Mouse (Mus musculus) heart, embryonic 10.5 days (tissue): Measurements from ENCODE around the gene Usp36. TPM values are rescaled to one million over a fixed set of nuclear protein-coding genes. Genes with fewer than 3 reads are reported as not detected.
A peak's percentile ranks its signal among the peaks of the same experiment; 100 is the strongest.

Source experiments
- DNase-seq: peaks from one replicate; pipeline ENCODE4 v3.0.0-alpha.2; 2017; ENCODE audit warnings: low spot score
- H3K27ac ChIP-seq: fragments of 300-500 bp; sonication (generic); 2 replicates; pipeline ENCODE4 v1.5.1; 2016; ENCODE audit warnings: mild to moderate bottlenecking
- H3K27me3 ChIP-seq: fragments of 300-500 bp; sonication (generic); 2 replicates; pipeline ENCODE4 v1.6.1; 2016; ENCODE audit warnings: mild to moderate bottlenecking; ENCODE audit not compliant: poor library complexity, insufficient read depth, severe bottlenecking
- H3K36me3 ChIP-seq: fragments of 300-500 bp; sonication (generic); 2 replicates; pipeline ENCODE4 v1.6.1; 2016; ENCODE audit warnings: mild to moderate bottlenecking, moderate library complexity
- H3K4me1 ChIP-seq: fragments of 300-500 bp; sonication (generic); 2 replicates; pipeline ENCODE4 v1.6.1; 2016; ENCODE audit warnings: mild to moderate bottlenecking
- H3K4me3 ChIP-seq: fragments of 300-500 bp; sonication (generic); 2 replicates; pipeline ENCODE4 v1.5.1; 2016; ENCODE audit warnings: mild to moderate bottlenecking, moderate library complexity
- H3K9me3 ChIP-seq: fragments of 300-500 bp; sonication (generic); 2 replicates; pipeline ENCODE4 v1.6.1; 2016; ENCODE audit warnings: mild to moderate bottlenecking, moderate library complexity
- WGBS: fragments of 180-500 bp; shearing (Covaris S2); methylation state at CpG from one replicate; pipeline ENCODE4 v1.1.7; 2016; 5-methylcytosine and 5-hydroxymethylcytosine counted together
- polyA plus RNA-seq: library from polyadenylated mRNA; unstranded; fragments of >200 nt; fragmentation: Nextera tagmentation; extraction: Ambion mirVana; gene quantifications from 2 replicates; pipeline ENCODE4 v1.2.1, GENCODE M21; 2016

The Usp36 gene
- 19.5 and 22.4 TPM in 2 replicates for polyA plus RNA-seq

DNA sequence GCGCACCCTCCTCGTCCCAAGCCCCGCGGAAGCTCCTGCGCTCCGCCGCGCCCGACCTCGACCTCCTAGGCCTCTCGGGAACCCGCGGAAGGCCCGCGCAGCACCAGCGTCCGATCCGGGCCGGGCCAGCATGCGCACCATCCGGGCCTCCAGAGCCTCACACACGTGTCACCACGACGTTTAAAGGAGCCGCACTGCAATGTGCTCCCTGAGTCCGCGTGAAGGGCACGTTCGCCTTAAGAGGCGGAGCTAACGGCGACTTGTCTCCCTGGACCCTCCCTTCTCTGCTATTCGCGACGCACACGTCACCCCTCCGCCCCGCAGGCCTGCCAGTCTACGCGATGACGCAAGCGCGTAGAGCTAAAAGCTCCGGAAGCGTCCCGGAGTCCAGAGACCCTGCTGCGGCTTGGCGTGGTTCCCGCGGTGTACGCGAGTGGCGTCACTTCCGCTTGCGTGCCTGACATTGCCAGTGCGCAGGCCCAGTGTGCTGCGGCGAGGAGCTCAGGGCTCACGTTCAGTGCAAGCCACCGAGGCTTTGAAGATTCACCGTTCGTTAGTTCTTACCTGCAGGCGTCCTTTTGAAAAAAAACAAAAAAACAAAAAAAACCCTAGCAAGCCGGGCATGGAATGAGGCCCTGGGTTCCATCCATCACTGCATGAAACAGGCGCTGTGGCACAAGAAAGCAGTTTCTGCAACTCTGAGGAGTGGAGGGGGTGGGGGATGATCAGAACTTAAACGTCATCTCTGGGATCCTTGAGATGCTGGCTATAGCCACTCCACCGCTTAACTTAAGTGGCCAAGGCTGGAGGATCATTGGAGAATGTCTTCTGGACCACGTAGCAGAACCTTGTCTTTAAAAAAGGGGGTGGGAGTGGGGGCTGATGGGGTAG lies at the start of gene Usp36:
Gene Usp36, minus strand, starts transcription at position 246 of the 891 bp plus-strand sequence.
- WGBS = under 1% methylated on average over 68 of the region's 68 CpGs
- peak within 1 kb of the TSS; percentile 77 for H3K4me3 ChIP-seq

DNA sequence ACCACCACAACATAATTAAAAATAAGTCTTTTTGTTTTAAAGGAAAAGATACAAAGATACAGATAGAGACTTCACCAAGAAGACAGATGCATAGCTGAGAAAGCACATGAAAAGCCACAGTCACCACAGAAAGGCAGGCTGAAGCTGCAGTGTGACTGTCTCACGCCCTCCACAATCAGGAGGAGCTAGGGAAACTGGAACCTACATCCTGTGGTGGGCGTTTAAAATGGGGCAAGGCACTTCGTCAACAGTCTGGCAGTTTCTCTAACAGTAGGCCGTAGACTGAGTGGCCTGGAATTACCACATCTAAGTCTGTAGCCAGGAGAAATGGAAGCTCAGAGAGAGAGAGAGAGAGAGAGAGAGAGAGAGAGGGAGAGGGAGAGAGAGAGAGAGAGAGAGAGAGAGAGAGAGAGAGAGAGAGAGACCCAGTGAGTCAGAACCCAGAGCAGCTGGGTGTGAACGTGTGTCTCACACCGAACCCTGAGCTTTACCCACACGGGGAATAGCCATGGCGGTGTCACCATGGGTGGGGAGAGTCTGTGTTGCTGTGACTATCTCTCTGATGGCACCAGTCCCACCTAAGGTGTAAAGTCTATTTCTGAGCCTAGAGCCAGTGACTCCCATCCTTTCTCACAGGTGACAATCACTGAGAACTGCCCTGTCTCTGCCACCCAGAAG lies 47.6 kb upstream of the Usp36 start:
- peaks cover 16% of the 10 kb centered on the region for H3K36me3 ChIP-seq
- DNase-seq = no peak
- peaks cover 24% of the 10 kb centered on the region for H3K4me1 ChIP-seq
- 65% methylated on average over 8 of the region's 8 CpGs for WGBS
- no peaks in the 10 kb centered on the region for H3K9me3 ChIP-seq
- H3K27me3 ChIP-seq = no peaks in the 10 kb centered on the region
- H3K4me3 ChIP-seq = no peak overlapping the region
- no peak overlapping the region for H3K27ac ChIP-seq

More for the DNA sequence above, at the start of gene Usp36:
- Histone ChIP-seq H3K4me1 (peaks cover 19% of the 10 kb centered on the region), H3K9me3 (no peaks in the 10 kb centered on the region), H3K27me3 (no peaks in the 10 kb centered on the region), H3K36me3 (peaks cover 26% of the 10 kb centered on the region), H3K27ac (peak within 1 kb of the TSS; percentile 90)
- DNase-seq = peak; percentile 100

- Histone ChIP-seq H3K4me3 (no peak overlapping the region), H3K36me3 (peaks cover 40% of the 10 kb centered on the region), H3K9me3 (no peaks in the 10 kb centered on the region), H3K27me3 (no peaks in the 10 kb centered on the region), H3K27ac (no peak overlapping the region), H3K4me1 (no peaks in the 10 kb centered on the region)
- 87% methylated on average over 17 of the region's 17 CpGs for WGBS
- DNase-seq = no peak
Measured at GRCm38 (mm10) chr11:118333431-118333830, 43.4 kb upstream of the Usp36 start.

- no peak for DNase-seq
- WGBS = 87% methylated on average over 11 of the region's 11 CpGs
- H3K27me3 ChIP-seq = no peaks in the 10 kb centered on the region
- peaks cover 43% of the 10 kb centered on the region for H3K36me3 ChIP-seq
- H3K4me3 ChIP-seq = no peak overlapping the region
- H3K27ac ChIP-seq = no peak overlapping the region
- no peaks in the 10 kb centered on the region for H3K9me3 ChIP-seq
- H3K4me1 ChIP-seq = peaks cover 8% of the 10 kb centered on the region
Measured at GRCm38 (mm10) chr11:118332376-118332775, 42.3 kb upstream of the Usp36 start.

- H3K27ac ChIP-seq = no peak overlapping the region
- no peak for DNase-seq
- no peak overlapping the region for H3K4me3 ChIP-seq
- H3K9me3 ChIP-seq = no peaks in the 10 kb centered on the region
- H3K36me3 ChIP-seq = peaks cover 46% of the 10 kb centered on the region
- peaks cover 21% of the 10 kb centered on the region for H3K4me1 ChIP-seq
- no peaks in the 10 kb centered on the region for H3K27me3 ChIP-seq
- 91% methylated on average over 16 of the region's 16 CpGs for WGBS
Measured at GRCm38 (mm10) chr11:118330777-118331176, 40.7 kb upstream of the Usp36 start.

- 93% methylated on average over 14 of the region's 14 CpGs for WGBS
Measured at GRCm38 (mm10) chr11:118330361-118330760, 40.3 kb upstream of the Usp36 start.

GRCm38 (mm10) chr11:118328947-118329346 lies 38.9 kb upstream of the Usp36 start:
- Histone ChIP-seq H3K27ac (no peak overlapping the region), H3K4me3 (no peak overlapping the region), H3K36me3 (peaks cover 46% of the 10 kb centered on the region), H3K27me3 (no peaks in the 10 kb centered on the region), H3K4me1 (peaks cover 32% of the 10 kb centered on the region), H3K9me3 (no peaks in the 10 kb centered on the region)
- no peak for DNase-seq
- WGBS = 92% methylated on average over 5 of the region's 5 CpGs

More at GRCm38 (mm10) chr11:118330361-118330760, 40.3 kb upstream of the Usp36 start:
- Histone ChIP-seq H3K27ac (no peak overlapping the region), H3K27me3 (no peaks in the 10 kb centered on the region), H3K4me3 (no peak overlapping the region), H3K9me3 (no peaks in the 10 kb centered on the region), H3K4me1 (peaks cover 21% of the 10 kb centered on the region), H3K36me3 (peaks cover 46% of the 10 kb centered on the region)
- no peak for DNase-seq

- Histone ChIP-seq H3K4me3 (no peak overlapping the region), H3K27me3 (no peaks in the 10 kb centered on the region), H3K4me1 (peaks cover 35% of the 10 kb centered on the region), H3K9me3 (no peaks in the 10 kb centered on the region), H3K36me3 (peaks cover 43% of the 10 kb centered on the region), H3K27ac (no peak overlapping the region)
- WGBS = 87% methylated on average over 6 of the region's 6 CpGs
- DNase-seq = no peak
Measured at GRCm38 (mm10) chr11:118328511-118328910, 38.5 kb upstream of the Usp36 start.

GRCm38 (mm10) chr11:118326991-118327971 lies 37.2 kb upstream of the Usp36 start:
- Histone ChIP-seq H3K36me3 (peaks cover 32% of the 10 kb centered on the region), H3K4me1 (peaks cover 40% of the 10 kb centered on the region), H3K27ac (peak overlapping the region; percentile 59), H3K9me3 (no peaks in the 10 kb centered on the region), H3K4me3 (0 out of 2 replicates have a peak overlapping the region, but pooled peaks have one; percentile 9), H3K27me3 (no peaks in the 10 kb centered on the region)
- WGBS = 75% methylated on average over 24 of the region's 24 CpGs
- no peak for DNase-seq

GRCm38 (mm10) chr11:118326491-118326890 lies 36.4 kb upstream of the Usp36 start:
- H3K4me1 ChIP-seq = peaks cover 42% of the 10 kb centered on the region
- H3K27me3 ChIP-seq = no peaks in the 10 kb centered on the region
- no peak overlapping the region; the same call in 1 of the 2 replicates for H3K27ac ChIP-seq
- 80% methylated on average over 4 of the region's 4 CpGs for WGBS
- no peak overlapping the region for H3K4me3 ChIP-seq
- DNase-seq = no peak
- H3K9me3 ChIP-seq = no peaks in the 10 kb centered on the region
- peaks cover 24% of the 10 kb centered on the region for H3K36me3 ChIP-seq

GRCm38 (mm10) chr11:118324541-118324940 lies 34.5 kb upstream of the Usp36 start:
- peaks cover 15% of the 10 kb centered on the region for H3K36me3 ChIP-seq
- peaks cover 42% of the 10 kb centered on the region for H3K4me1 ChIP-seq

GRCm38 (mm10) chr11:118323974-118324373 lies 33.9 kb upstream of the Usp36 start:
- Histone ChIP-seq H3K9me3 (no peaks in the 10 kb centered on the region), H3K27me3 (no peaks in the 10 kb centered on the region), H3K27ac (no peak overlapping the region), H3K4me3 (no peak overlapping the region), H3K4me1 (peaks cover 42% of the 10 kb centered on the region), H3K36me3 (peaks cover 20% of the 10 kb centered on the region)
- WGBS = 26% methylated on average over 5 of the region's 5 CpGs
- no peak for DNase-seq

More at GRCm38 (mm10) chr11:118324541-118324940, 34.5 kb upstream of the Usp36 start:
- Histone ChIP-seq H3K27ac (peak overlapping the region; percentile 38; the same call in 1 of the 2 replicates), H3K9me3 (no peaks in the 10 kb centered on the region), H3K27me3 (no peaks in the 10 kb centered on the region), H3K4me3 (no peak overlapping the region)
- WGBS = 61% methylated on average over 5 of the region's 5 CpGs
- DNase-seq = no peak
